Mouse (Mus musculus) lung, postnatal 0 days (tissue): Measurements from ENCODE around the gene Pla2g12b.

Source experiments
- CTCF ChIP-seq: IDR thresholded peaks from 2 replicates; pipeline ENCODE4 v1.5.1; 2016; ENCODE audit warnings: antibody characterized with exemption, mild to moderate bottlenecking
- EP300 ChIP-seq: IDR thresholded peaks from 2 replicates; pipeline ENCODE4 v1.6.1; 2016; ENCODE audit warnings: antibody characterized with exemption, mild to moderate bottlenecking, control low read depth

DNA sequence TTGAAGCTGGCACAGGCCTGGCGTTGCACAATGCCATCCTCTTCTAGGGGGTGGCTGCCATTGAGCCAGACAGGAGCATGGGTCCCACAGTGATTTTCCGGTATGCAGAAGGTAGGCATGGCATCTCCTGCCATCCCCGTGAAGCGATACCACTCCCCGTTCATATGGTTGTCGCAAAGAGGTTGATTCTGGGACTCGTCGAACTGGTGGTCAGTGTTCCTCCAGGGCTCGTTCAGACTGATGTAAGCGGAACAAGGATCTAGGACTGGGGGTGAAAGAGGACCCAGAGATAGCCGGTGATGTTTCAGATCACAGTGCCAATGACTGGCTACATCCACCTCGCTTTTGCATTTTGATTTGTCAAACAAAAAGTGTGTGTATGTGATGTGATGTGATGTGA lies 35.2 kb downstream of the Pla2g12b start:
- TF ChIP-seq EP300 (no peak), CTCF (no peak)
